Mouse (Mus musculus): Measurements from ENCODE around the gene Ldah. TPM values are rescaled to one million over a fixed set of nuclear protein-coding genes. Genes with fewer than 3 reads are reported as not detected.
A peak's percentile ranks its signal among the peaks of the same experiment; 100 is the strongest.
"Not testable (repeated sequence)": the region's sequence is repeated elsewhere in the genome, so short reads cannot be mapped to it uniquely, and the experiment has no call there.

The Ldah gene
- polyA plus RNA-seq (2017; shearing (Covaris generic)) = 100 to 1,000 TPM; 100 to 119 (median 109) TPM

- ATAC-seq = peak; percentile 98
Observed at GRCm38 (mm10) chr12:8207978-8208403, at the start of gene Ldah. Ldah (plus strand) TSS chr12:8208107.

GRCm38 (mm10) chr12:8167743-8168142, 40.2 kb upstream of the Ldah start:
- ATAC-seq = no peak

- no peak for ATAC-seq
Observed at GRCm38 (mm10) chr12:8180921-8181320, 27.0 kb upstream of the Ldah start.

GRCm38 (mm10) chr12:8181744-8182143, 26.2 kb upstream of the Ldah start:
- no peak for ATAC-seq

- no peak for ATAC-seq
Observed at GRCm38 (mm10) chr12:8184518-8184917, 23.4 kb upstream of the Ldah start.

- no peak for ATAC-seq
Observed at GRCm38 (mm10) chr12:8188161-8188560, 19.7 kb upstream of the Ldah start.

GRCm38 (mm10) chr12:8188796-8189535, 18.9 kb upstream of the Ldah start:
- not testable (repeated sequence) for ATAC-seq

- no peak for ATAC-seq
Observed at GRCm38 (mm10) chr12:8189722-8190121, 18.2 kb upstream of the Ldah start.

GRCm38 (mm10) chr12:8205721-8206120, 2.2 kb upstream of the Ldah start:
- no peak for ATAC-seq

- ATAC-seq = no peak
Observed at GRCm38 (mm10) chr12:8207578-8207977, 329 bp upstream of the Ldah start.

GRCm38 (mm10) chr12:8216392-8217280, 8.7 kb downstream of the Ldah start:
- no peak for ATAC-seq

GRCm38 (mm10) chr12:8223036-8223435, 15.1 kb downstream of the Ldah start:
- no peak for ATAC-seq

- no peak for ATAC-seq
Observed at GRCm38 (mm10) chr12:8231101-8231500, 23.2 kb downstream of the Ldah start.

- no peak for ATAC-seq
Observed at GRCm38 (mm10) chr12:8232679-8233078, 24.8 kb downstream of the Ldah start.

- ATAC-seq = no peak
Observed at GRCm38 (mm10) chr12:8242181-8242580, 34.3 kb downstream of the Ldah start.

GRCm38 (mm10) chr12:8244746-8245145, 36.8 kb downstream of the Ldah start:
- no peak for ATAC-seq

- no peak for ATAC-seq
Observed at GRCm38 (mm10) chr12:8260297-8260696, 52.4 kb downstream of the Ldah start.

GRCm38 (mm10) chr12:8266311-8266710, 58.4 kb downstream of the Ldah start:
- no peak for ATAC-seq

GRCm38 (mm10) chr12:8269627-8270026, 61.7 kb downstream of the Ldah start:
- ATAC-seq = no peak

GRCm38 (mm10) chr12:8271405-8271804, 63.5 kb downstream of the Ldah start:
- no peak for ATAC-seq

GRCm38 (mm10) chr12:8273471-8274171, 65.7 kb downstream of the Ldah start:
- ATAC-seq = no peak

GRCm38 (mm10) chr12:8275424-8275823, 67.5 kb downstream of the Ldah start:
- no peak for ATAC-seq
